In genomic region chr10:128518833-128519232, GRCm38 (mm10) we compare ENCODE assay signal across 9 mouse cellular contexts. TPM values are rescaled to one million over a fixed set of nuclear protein-coding genes. Genes with fewer than 3 reads are reported as not detected.
A peak's percentile ranks its signal among the peaks of the same experiment; 100 is the strongest.
DNase-seq lines count a peak whose midpoint lies in the region; ATAC-seq and TF ChIP-seq lines count a peak whose summit lies in the region.
"Had no signal": no experiment of that assay in that cellular context is flagged by ENCODE, and none has a peak within 500 bp of the region (broad histone marks: within the 10 kb centered on the region; RNA-seq: fewer than 3 reads in every experiment).

No protein-coding gene starts in this region.

- no peak overlapping the region for H3K9ac ChIP-seq in forebrain, postnatal 0 days
- no peak overlapping the region for H3K9ac ChIP-seq in forebrain, embryonic 15.5 days (replicated peaks)
- no peak overlapping the region for H3K9ac ChIP-seq in kidney, postnatal 0 days (ENCODE audit: low read depth, low read length)
- H3K9ac ChIP-seq: hindbrain, embryonic 15.5 days had no signal

- H3K4me1 ChIP-seq in forebrain, postnatal 0 days (ENCODE audit: insufficient read depth) = no peaks in the 10 kb centered on the region
- no peaks in the 10 kb centered on the region for H3K4me1 ChIP-seq in forebrain, embryonic 15.5 days
- no peaks in the 10 kb centered on the region for H3K4me1 ChIP-seq in kidney, postnatal 0 days (replicated peaks; ENCODE audit: insufficient read depth, low read length)

- peak; percentile 16 for DNase-seq in forebrain, postnatal 0 days
- peak; percentile 43 for DNase-seq in right cerebral cortex, adult 18-20 months
- no peak for DNase-seq in right cerebral cortex, postnatal 25 days
- DNase-seq in cerebellum, adult 11-12 months = peak; percentile 65
- peak; percentile 46 for DNase-seq in kidney, postnatal 0 days (ENCODE audit: low spot score)
- DNase-seq in adipocyte (ENCODE audit: low spot score) = no peak

- H3K9me3 ChIP-seq in forebrain, postnatal 0 days (ENCODE audit: low read length) = no peaks in the 10 kb centered on the region
- no peaks in the 10 kb centered on the region for H3K9me3 ChIP-seq in forebrain, embryonic 15.5 days
- no peaks in the 10 kb centered on the region for H3K9me3 ChIP-seq in kidney, postnatal 0 days (replicated peaks; ENCODE audit: low read length)
- H3K9me3 ChIP-seq: hindbrain, embryonic 15.5 days had no signal

- no peak overlapping the region for H3K4me2 ChIP-seq in forebrain, postnatal 0 days (ENCODE audit: low read depth)
- no peak overlapping the region for H3K4me2 ChIP-seq in forebrain, embryonic 15.5 days (replicated peaks)
- no peak overlapping the region for H3K4me2 ChIP-seq in kidney, postnatal 0 days (ENCODE audit: low read length)
- H3K4me2 ChIP-seq: hindbrain, embryonic 15.5 days had no signal

- H3K4me3 ChIP-seq in forebrain, postnatal 0 days (ENCODE audit: low read depth, low read length) = no peak overlapping the region
- no peak overlapping the region for H3K4me3 ChIP-seq in forebrain, embryonic 15.5 days
- H3K4me3 ChIP-seq in kidney, postnatal 0 days (replicated peaks; ENCODE audit: low read depth, low read length) = no peak overlapping the region
- H3K4me3 ChIP-seq: hindbrain, embryonic 15.5 days had no signal

- ATAC-seq in forebrain, postnatal 0 days = 0 out of 2 replicates have a peak, but pooled peaks have one; percentile 45
- no peak for ATAC-seq in forebrain, embryonic 15.5 days (replicated peaks)
- 0 out of 2 replicates have a peak, but pooled peaks have one; percentile 65 for ATAC-seq in kidney, postnatal 0 days (replicated peaks; ENCODE audit: low FRiP score, low read depth)
- peak; percentile 51; the same call in 1 of the 2 replicates for ATAC-seq in neutrophil, adult 5-6 weeks (ENCODE audit: extremely low read depth, insufficient number of reproducible peaks, low FRiP score, poor library complexity, severe bottlenecking)

- no peaks in the 10 kb centered on the region; the same call in 1 of the 2 replicates for H3K36me3 ChIP-seq in forebrain, postnatal 0 days (ENCODE audit: insufficient read depth)
- H3K36me3 ChIP-seq in forebrain, embryonic 15.5 days = no peaks in the 10 kb centered on the region
- peaks cover 24% of the 10 kb centered on the region for H3K36me3 ChIP-seq in kidney, postnatal 0 days (ENCODE audit: insufficient read depth, low read length)
- H3K36me3 ChIP-seq: hindbrain, embryonic 15.5 days had no signal

- WGBS in forebrain, postnatal 0 days = 69% methylated on average over 7 of the region's 7 CpGs
- WGBS in forebrain, embryonic 15.5 days = 69% methylated on average over 7 of the region's 7 CpGs
- WGBS in kidney, postnatal 0 days = 72% methylated on average over 7 of the region's 7 CpGs

- TF ChIP-seq CTCF in forebrain, postnatal 0 days (IDR thresholded peaks at IDR 0.05; ENCODE audit: low read depth) = peak; percentile 55
- peak; percentile 62 for TF ChIP-seq CTCF in kidney, postnatal 0 days (IDR thresholded peaks at IDR 0.05; ENCODE audit: low read depth)

- no peaks in the 10 kb centered on the region for H3K27me3 ChIP-seq in forebrain, postnatal 0 days (ENCODE audit: insufficient read depth, low read length)
- H3K27me3 ChIP-seq in forebrain, embryonic 15.5 days = peaks cover 19% of the 10 kb centered on the region; the same call in 1 of the 2 replicates
- no peaks in the 10 kb centered on the region for H3K27me3 ChIP-seq in kidney, postnatal 0 days (ENCODE audit: insufficient read depth, low read length)

- no peak overlapping the region for H3K27ac ChIP-seq in forebrain, postnatal 0 days (ENCODE audit: low read depth, low read length)
- H3K27ac ChIP-seq in forebrain, embryonic 15.5 days (replicated peaks) = no peak overlapping the region
- no peak overlapping the region for H3K27ac ChIP-seq in kidney, postnatal 0 days
- H3K27ac ChIP-seq: hindbrain, embryonic 15.5 days had no signal

RNA-seq across cellular contexts. Expression of gene Esyt1, which starts 6.8 kb away (rescaled TPM):
- 9.9 and 14.8 TPM in 2 replicates for total RNA-seq in forebrain, postnatal 0 days (2014; rRNA removed)
- polyA plus RNA-seq in forebrain, postnatal 0 days (2015; fragmentation: Nextera tagmentation; extraction: Ambion mirVana) = 4.4 and 5.3 TPM in 2 replicates
- polyA plus RNA-seq in forebrain, embryonic 15.5 days (2015; fragmentation: Nextera tagmentation; extraction: Ambion mirVana) = 6.8 and 7.6 TPM in 2 replicates
- 15.9 TPM in 2 replicates for polyA plus RNA-seq in kidney, postnatal 0 days (2015; fragmentation: Nextera tagmentation; extraction: Ambion mirVana)
- total RNA-seq in neutrophil, adult 5-6 weeks (2017) = 158 and 160 TPM in 2 replicates

RNA-seq across cellular contexts. Expression of gene Myl6b, which starts 20.3 kb away (rescaled TPM):
- total RNA-seq in forebrain, postnatal 0 days (2014; rRNA removed) = 23.7 and 31.4 TPM in 2 replicates
- polyA plus RNA-seq in forebrain, postnatal 0 days (2015; fragmentation: Nextera tagmentation; extraction: Ambion mirVana) = 4.5 and 4.8 TPM in 2 replicates
- 4.7 and 5.6 TPM in 2 replicates for polyA plus RNA-seq in forebrain, embryonic 15.5 days (2015; fragmentation: Nextera tagmentation; extraction: Ambion mirVana)
- polyA plus RNA-seq in kidney, postnatal 0 days (2015; fragmentation: Nextera tagmentation; extraction: Ambion mirVana) = 3.2 and 3.7 TPM in 2 replicates
- 0.58 and 2.0 TPM in 2 replicates for total RNA-seq in neutrophil, adult 5-6 weeks (2017)

RNA-seq across cellular contexts. Expression of gene Myl6, which starts 24.9 kb away (rescaled TPM):
- total RNA-seq in forebrain, postnatal 0 days (2014; rRNA removed) = 694 and 855 TPM in 2 replicates
- 844 and 972 TPM in 2 replicates for polyA plus RNA-seq in forebrain, postnatal 0 days (2015; fragmentation: Nextera tagmentation; extraction: Ambion mirVana)
- 682 and 697 TPM in 2 replicates for polyA plus RNA-seq in forebrain, embryonic 15.5 days (2015; fragmentation: Nextera tagmentation; extraction: Ambion mirVana)
- 1,410 and 1,495 TPM in 2 replicates for polyA plus RNA-seq in kidney, postnatal 0 days (2015; fragmentation: Nextera tagmentation; extraction: Ambion mirVana)
- total RNA-seq in neutrophil, adult 5-6 weeks (2017) = 1,334 and 1,420 TPM in 2 replicates

RNA-seq across cellular contexts. Expression of gene Zc3h10, which starts 28.7 kb away (rescaled TPM):
- 15.0 and 20.6 TPM in 2 replicates for total RNA-seq in forebrain, postnatal 0 days (2014; rRNA removed)
- 12.7 and 12.8 TPM in 2 replicates for polyA plus RNA-seq in forebrain, postnatal 0 days (2015; fragmentation: Nextera tagmentation; extraction: Ambion mirVana)
- 22.8 and 24.5 TPM in 2 replicates for polyA plus RNA-seq in forebrain, embryonic 15.5 days (2015; fragmentation: Nextera tagmentation; extraction: Ambion mirVana)
- polyA plus RNA-seq in kidney, postnatal 0 days (2015; fragmentation: Nextera tagmentation; extraction: Ambion mirVana) = 13.7 and 16.9 TPM in 2 replicates
- total RNA-seq in neutrophil, adult 5-6 weeks (2017) = 36.2 and 37.9 TPM in 2 replicates

RNA-seq across cellular contexts. Expression of gene Rpl41, which starts 30.3 kb away (rescaled TPM):
- total RNA-seq in forebrain, postnatal 0 days (2014; rRNA removed) = 877 and 1,605 TPM in 2 replicates
- polyA plus RNA-seq in forebrain, postnatal 0 days (2015; fragmentation: Nextera tagmentation; extraction: Ambion mirVana) = 2,439 and 3,234 TPM in 2 replicates
- polyA plus RNA-seq in forebrain, embryonic 15.5 days (2015; fragmentation: Nextera tagmentation; extraction: Ambion mirVana) = 2,336 and 2,513 TPM in 2 replicates
- 3,897 and 4,536 TPM in 2 replicates for polyA plus RNA-seq in kidney, postnatal 0 days (2015; fragmentation: Nextera tagmentation; extraction: Ambion mirVana)
- 1,707 and 2,029 TPM in 2 replicates for total RNA-seq in neutrophil, adult 5-6 weeks (2017)

Comparison
In these comparisons a context has a peak if more than half of its experiments do, and no peak if none do; other contexts are left out.
1. DNase-seq: peak in forebrain, postnatal 0 days (single experiment), right cerebral cortex, adult 18-20 months (single experiment), cerebellum, adult 11-12 months (single experiment) and kidney, postnatal 0 days (single experiment); none in right cerebral cortex, postnatal 25 days (single experiment) and adipocyte (single experiment).